Mouse (Mus musculus) heart, embryonic 13.5 days (tissue): ENCODE measurements around the gene Ablim2. TPM values are rescaled to one million over a fixed set of nuclear protein-coding genes. Genes with fewer than 3 reads are reported as not detected.

Source experiments
- ATAC-seq: fragments of 200-750 bp; cut with Nextera tagmentation; 2 replicates; pipeline ENCODE4 v1.8.0; 2017; ENCODE audit warnings: moderate TSS enrichment; ENCODE audit not compliant: insufficient number of reproducible peaks, low FRiP score, low TSS enrichment; ENCODE audit errors: extremely low read depth
- H3K27ac ChIP-seq: fragments of 300-500 bp; sonication (generic); replicated peaks from 2 replicates; pipeline ENCODE4 v1.5.1; 2015; ENCODE audit warnings: moderate library complexity, mild to moderate bottlenecking, inconsistent platforms
- H3K27me3 ChIP-seq: fragments of 300-500 bp; sonication (generic); replicated peaks from 2 replicates; pipeline ENCODE4 v1.6.1; 2015; ENCODE audit warnings: mild to moderate bottlenecking, inconsistent platforms
- H3K36me3 ChIP-seq: fragments of 300-500 bp; sonication (generic); 2 replicates; pipeline ENCODE4 v1.6.1; 2015; ENCODE audit warnings: mild to moderate bottlenecking, inconsistent platforms
- H3K4me1 ChIP-seq: fragments of 300-500 bp; sonication (generic); 2 replicates; pipeline ENCODE4 v1.6.1; 2015; ENCODE audit warnings: inconsistent platforms
- H3K4me2 ChIP-seq: fragments of 300-500 bp; sonication (generic); 2 replicates; pipeline ENCODE4 v1.6.1; 2015; ENCODE audit warnings: inconsistent platforms, mild to moderate bottlenecking, moderate library complexity
- H3K4me3 ChIP-seq: fragments of 300-500 bp; sonication (generic); 2 replicates; pipeline ENCODE4 v1.5.1; 2015; ENCODE audit warnings: moderate library complexity, mild to moderate bottlenecking, inconsistent platforms
- H3K9ac ChIP-seq: fragments of 300-500 bp; sonication (generic); 2 replicates; pipeline ENCODE4 v1.6.1; 2015; ENCODE audit warnings: inconsistent platforms, mild to moderate bottlenecking, moderate library complexity
- H3K9me3 ChIP-seq: fragments of 300-500 bp; sonication (generic); 2 replicates; pipeline ENCODE4 v1.6.1; 2016; ENCODE audit warnings: inconsistent platforms
- WGBS: fragments of 180-500 bp; shearing (Covaris S2); methylation state at CpG from one replicate; pipeline ENCODE4 v1.1.7; 2015; ENCODE audit warnings: mixed read lengths; 5-methylcytosine and 5-hydroxymethylcytosine counted together
- polyA plus RNA-seq: library from polyadenylated mRNA; unstranded; fragments of >200 nt; fragmentation: Nextera tagmentation; extraction: Ambion mirVana; gene quantifications from 2 replicates; pipeline ENCODE4 v1.2.1, GENCODE M21; 2015

The Ablim2 gene
- polyA plus RNA-seq, 1 experiment from 2014 or later, result 5.1 TPM

DNA sequence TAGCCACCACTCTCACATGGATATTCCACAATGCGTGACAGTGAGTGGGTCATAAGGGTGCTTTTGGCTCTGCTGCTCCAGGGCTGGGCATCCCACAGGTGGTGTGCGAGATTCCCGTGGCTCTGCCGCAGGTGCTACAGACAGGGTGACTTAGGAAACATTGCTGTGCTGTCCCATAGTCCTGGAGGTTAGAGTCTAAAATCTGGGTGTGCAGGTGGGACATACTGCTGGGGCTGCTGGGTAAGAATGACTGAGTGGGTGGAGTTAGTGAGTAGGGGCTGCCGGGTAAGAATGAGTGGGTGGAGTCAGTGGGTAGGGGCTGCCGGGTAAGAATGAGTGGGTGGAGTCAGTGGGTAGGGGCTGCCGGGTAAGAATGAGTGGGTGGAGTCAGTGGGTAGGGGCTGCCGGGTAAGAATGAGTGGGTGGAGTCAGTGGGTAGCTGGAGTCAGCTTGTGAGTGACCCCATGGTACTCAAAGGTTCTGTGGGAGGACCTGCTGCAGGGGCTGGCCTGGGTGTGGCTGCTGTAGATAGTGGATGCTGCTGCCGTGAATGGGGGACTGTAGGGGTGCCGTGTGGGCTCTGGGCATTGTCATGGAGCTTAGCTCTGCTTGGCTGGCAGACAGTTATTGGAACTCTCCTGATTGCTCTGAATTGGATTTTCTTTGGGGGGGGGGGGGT lies 32.8 kb downstream of the Ablim2 start:
- no peak overlapping the region for H3K9ac ChIP-seq
- H3K27ac ChIP-seq, result no peak overlapping the region
- H3K4me2 ChIP-seq, result no peak overlapping the region
- no peaks in the 10 kb centered on the region for H3K36me3 ChIP-seq
- H3K4me1 ChIP-seq, result peaks cover 30% of the 10 kb centered on the region
- WGBS, result 41% methylated on average over 10 of the region's 10 CpGs
- no peak for ATAC-seq
- peaks cover 6% of the 10 kb centered on the region; the same call in 1 of the 2 replicates for H3K27me3 ChIP-seq
- no peaks in the 10 kb centered on the region for H3K9me3 ChIP-seq
- H3K4me3 ChIP-seq, result no peak overlapping the region

DNA sequence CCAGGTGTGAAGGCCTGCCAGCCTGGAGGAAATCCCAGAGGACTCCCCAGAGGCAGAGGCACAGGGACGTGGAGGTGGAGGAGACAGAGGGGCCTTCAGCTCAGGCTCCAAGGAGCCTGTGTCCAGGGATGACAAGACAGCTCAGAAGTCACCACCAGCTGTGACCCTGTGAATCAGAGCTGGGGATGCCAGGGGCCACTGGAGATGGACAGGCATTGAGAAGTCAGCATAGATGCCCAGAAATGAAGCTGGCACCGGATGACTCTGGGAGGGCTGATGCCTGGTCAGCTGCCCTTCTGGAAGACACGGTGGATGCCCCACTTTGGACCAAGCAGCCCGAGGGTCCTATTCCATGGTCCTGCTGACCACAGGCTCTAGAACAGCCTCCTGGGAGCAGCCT lies 36.3 kb downstream of the Ablim2 start:
- Histone ChIP-seq H3K27me3 (peaks cover 7% of the 10 kb centered on the region; the same call in 1 of the 2 replicates), H3K9me3 (no peaks in the 10 kb centered on the region), H3K4me1 (peaks cover 36% of the 10 kb centered on the region), H3K4me3 (no peak overlapping the region), H3K36me3 (no peaks in the 10 kb centered on the region), H3K27ac (no peak overlapping the region), H3K4me2 (no peak overlapping the region), H3K9ac (no peak overlapping the region)
- WGBS, result 77% methylated on average over 4 of the region's 4 CpGs
- ATAC-seq, result no peak

DNA sequence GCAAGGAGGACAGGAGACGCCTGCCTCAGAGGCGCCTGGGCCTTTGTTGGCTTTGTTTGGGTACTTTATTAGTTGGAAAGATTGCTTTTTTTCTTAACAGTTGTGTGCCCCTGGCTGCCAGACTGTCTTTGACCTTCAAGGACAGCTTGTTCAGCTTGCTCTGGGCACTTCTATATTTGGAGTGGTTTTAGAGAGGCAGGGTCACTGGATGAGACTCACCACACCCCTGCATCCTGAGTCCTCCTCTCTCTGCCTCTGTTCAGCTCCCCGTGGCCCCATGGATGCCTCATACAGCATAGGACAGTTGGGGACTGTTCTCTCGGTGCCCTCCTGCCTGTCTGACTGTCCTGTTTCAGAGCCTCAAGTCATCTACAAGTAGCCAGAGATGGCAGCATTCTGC lies 37.3 kb downstream of the Ablim2 start:
- Histone ChIP-seq H3K27me3 (peaks cover 13% of the 10 kb centered on the region; the same call in 1 of the 2 replicates), H3K27ac (peak overlapping the region; percentile 81), H3K4me1 (peaks cover 36% of the 10 kb centered on the region), H3K36me3 (no peaks in the 10 kb centered on the region), H3K9me3 (no peaks in the 10 kb centered on the region), H3K4me2 (no peak overlapping the region), H3K4me3 (no peak overlapping the region), H3K9ac (peak overlapping the region; percentile 52)
- no peak for ATAC-seq
- 61% methylated on average over 4 of the region's 4 CpGs for WGBS

DNA sequence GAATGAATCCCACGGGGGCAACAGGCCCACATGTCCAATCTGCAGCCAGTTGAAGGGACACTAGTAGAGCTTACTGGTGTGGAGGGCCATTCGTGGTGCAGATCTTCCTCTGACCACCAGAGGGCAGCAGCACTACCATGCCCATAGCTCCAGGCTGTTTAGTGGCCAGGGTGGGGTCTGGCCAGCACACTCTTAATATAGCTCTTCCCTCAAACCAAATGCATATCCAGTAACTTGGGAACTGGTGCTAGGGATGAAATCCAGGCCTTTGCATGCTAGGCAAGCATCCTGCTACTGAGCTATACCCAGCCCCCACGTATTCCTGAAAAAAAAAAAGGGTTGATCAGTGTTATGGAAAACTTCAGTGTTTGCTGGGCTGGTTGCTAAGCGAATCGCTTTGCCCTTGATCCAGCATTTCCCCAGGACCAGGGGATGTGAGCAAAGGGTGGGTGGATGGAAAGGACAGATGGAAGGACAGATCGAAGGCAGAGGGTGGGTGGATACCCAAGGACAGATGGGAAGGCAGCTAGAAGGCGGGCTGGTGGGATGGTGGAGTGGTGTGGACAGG lies 37.9 kb downstream of the Ablim2 start:
- Histone ChIP-seq H3K27me3 (peaks cover 13% of the 10 kb centered on the region; the same call in 1 of the 2 replicates), H3K4me1 (peaks cover 38% of the 10 kb centered on the region), H3K27ac (peak overlapping the region; percentile 81), H3K4me3 (no peak overlapping the region), H3K9me3 (no peaks in the 10 kb centered on the region), H3K36me3 (no peaks in the 10 kb centered on the region), H3K4me2 (no peak overlapping the region), H3K9ac (no peak overlapping the region)
- 37% methylated on average over 7 of the region's 7 CpGs for WGBS
- no peak for ATAC-seq

DNA sequence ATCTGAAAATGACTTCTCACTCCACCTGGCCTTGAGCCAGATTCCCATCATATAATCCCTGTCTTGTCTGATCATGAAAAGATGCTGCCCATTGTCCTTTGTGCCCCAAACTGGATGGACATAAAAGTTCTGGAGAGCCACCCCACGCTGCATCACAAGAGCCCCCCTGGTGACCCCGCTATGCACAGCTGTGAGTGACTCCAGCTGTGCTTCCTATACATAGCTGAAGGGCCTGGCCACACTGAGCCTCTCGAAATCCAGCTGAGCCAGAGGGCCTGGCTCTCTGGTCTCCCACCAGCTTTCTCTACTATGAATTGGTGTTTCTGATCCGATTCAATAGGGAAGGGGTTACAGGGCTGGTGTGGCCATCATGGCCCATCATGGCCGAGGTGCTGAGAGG lies 38.5 kb downstream of the Ablim2 start:
- Histone ChIP-seq H3K4me2 (no peak overlapping the region), H3K4me1 (peaks cover 44% of the 10 kb centered on the region), H3K9me3 (no peaks in the 10 kb centered on the region), H3K27ac (peak overlapping the region; percentile 62), H3K9ac (no peak overlapping the region), H3K36me3 (no peaks in the 10 kb centered on the region), H3K27me3 (peaks cover 13% of the 10 kb centered on the region; the same call in 1 of the 2 replicates), H3K4me3 (no peak overlapping the region)
- no peak for ATAC-seq
- WGBS, result 76% methylated on average over 5 of the region's 5 CpGs

DNA sequence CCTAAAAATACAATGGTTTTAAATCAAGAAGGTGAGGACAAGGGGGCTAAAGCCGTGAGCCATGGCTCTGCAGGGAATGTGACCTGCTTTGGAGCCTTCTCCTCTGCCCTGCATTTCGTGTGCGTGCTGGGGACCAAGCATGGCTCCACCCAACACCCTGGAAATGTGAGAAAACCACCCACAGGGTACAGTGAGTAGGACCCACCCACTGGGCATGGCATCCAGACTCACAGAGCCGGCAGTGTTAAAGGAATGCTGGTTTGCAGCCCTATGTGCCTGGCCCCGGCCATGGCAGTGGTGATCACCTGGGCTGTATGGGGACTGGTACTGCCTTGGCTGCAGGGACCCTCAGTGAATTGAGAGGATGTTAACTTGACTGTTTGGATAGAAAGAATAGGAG lies 41.4 kb downstream of the Ablim2 start:
- Histone ChIP-seq H3K36me3 (no peaks in the 10 kb centered on the region), H3K27ac (no peak overlapping the region), H3K4me3 (no peak overlapping the region), H3K9ac (peak overlapping the region; percentile 5; the same call in 1 of the 2 replicates), H3K4me2 (no peak overlapping the region), H3K4me1 (peaks cover 44% of the 10 kb centered on the region), H3K27me3 (peaks cover 13% of the 10 kb centered on the region; the same call in 1 of the 2 replicates), H3K9me3 (no peaks in the 10 kb centered on the region)
- ATAC-seq, result no peak
- 33% methylated on average over 5 of the region's 5 CpGs for WGBS

DNA sequence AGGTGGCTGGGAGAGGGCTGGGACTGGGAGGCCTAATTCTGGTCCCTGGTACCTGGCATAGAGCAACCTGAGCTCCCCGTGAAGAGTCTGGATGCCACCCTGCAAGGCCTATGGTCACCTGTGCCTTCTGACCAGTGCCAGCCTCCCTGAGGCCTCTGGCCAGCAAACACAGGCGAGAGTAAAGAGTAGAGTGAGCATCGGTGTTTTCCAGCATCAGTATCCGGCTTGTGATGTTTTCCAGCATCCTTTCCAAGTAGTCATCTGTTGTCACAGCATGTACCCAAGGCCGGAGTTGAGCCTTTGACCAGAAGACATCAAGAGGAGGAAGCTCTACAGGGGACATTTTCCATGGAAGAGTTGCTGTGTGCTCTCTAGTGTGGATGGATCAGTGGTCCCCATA lies 45.7 kb downstream of the Ablim2 start:
- Histone ChIP-seq H3K9me3 (no peaks in the 10 kb centered on the region), H3K36me3 (no peaks in the 10 kb centered on the region), H3K9ac (no peak overlapping the region), H3K4me1 (peaks cover 43% of the 10 kb centered on the region), H3K27me3 (peaks cover 11% of the 10 kb centered on the region; the same call in 1 of the 2 replicates), H3K4me3 (no peak overlapping the region), H3K27ac (0 out of 2 replicates have a peak overlapping the region, but pooled peaks have one; percentile 12), H3K4me2 (no peak overlapping the region)
- WGBS, result 84% methylated on average over 5 of the region's 5 CpGs
- ATAC-seq, result no peak

DNA sequence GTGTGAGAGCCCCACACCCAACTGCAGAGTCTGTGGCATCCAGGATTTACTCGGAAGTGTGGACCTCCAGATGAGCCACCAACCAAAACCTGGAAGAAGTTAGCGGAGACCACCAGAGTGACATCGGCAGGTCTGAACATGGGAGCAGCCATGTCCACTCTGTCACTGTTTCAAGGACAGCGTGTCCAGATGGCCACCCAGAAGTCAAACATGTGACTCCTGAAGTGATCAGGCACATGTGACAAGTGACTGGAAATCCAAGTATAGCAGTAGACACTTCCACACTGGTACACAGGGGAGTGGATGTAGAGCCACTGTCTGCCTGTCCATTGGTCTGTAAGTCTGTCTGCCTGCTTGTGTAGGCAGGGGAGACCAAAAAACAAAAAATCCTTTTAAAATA lies 47.0 kb downstream of the Ablim2 start:
- WGBS, result 84% methylated on average over 4 of the region's 4 CpGs
- no peaks in the 10 kb centered on the region for H3K36me3 ChIP-seq
- H3K4me1 ChIP-seq, result peaks cover 45% of the 10 kb centered on the region
- H3K27ac ChIP-seq, result 0 out of 2 replicates have a peak overlapping the region, but pooled peaks have one; percentile 5
- ATAC-seq, result no peak
- no peaks in the 10 kb centered on the region for H3K9me3 ChIP-seq
- no peak overlapping the region for H3K4me3 ChIP-seq
- H3K4me2 ChIP-seq, result no peak overlapping the region
- H3K9ac ChIP-seq, result no peak overlapping the region
- 0 out of 2 replicates have a peak, but pooled peaks cover 2% of the 10 kb centered on the region for H3K27me3 ChIP-seq

DNA sequence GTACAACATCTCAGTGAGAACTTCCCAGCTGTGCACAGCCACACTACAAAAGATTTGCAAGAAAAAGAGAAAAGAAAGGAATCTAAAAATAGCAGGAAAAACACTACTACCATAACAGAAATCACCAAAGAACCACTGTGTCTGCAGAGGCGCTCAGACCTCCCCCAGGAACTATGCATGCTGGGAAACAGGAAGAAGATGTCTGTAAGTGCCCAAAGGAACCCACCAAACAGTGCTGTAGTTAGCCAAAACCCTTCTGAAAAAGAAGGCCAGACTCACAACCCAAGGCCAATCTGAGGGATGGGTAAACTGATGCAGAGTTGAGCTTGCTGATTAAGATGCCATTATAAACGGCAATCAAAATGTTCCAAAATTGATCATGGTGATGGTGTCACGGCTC lies 47.5 kb downstream of the Ablim2 start:
- no peak overlapping the region for H3K4me3 ChIP-seq
- no peak overlapping the region for H3K4me2 ChIP-seq
- WGBS, result 84% methylated on average over 3 of the region's 3 CpGs
- no peaks in the 10 kb centered on the region for H3K9me3 ChIP-seq
- H3K27ac ChIP-seq, result 0 out of 2 replicates have a peak overlapping the region, but pooled peaks have one; percentile 5
- ATAC-seq, result no peak
- H3K27me3 ChIP-seq, result peaks cover 7% of the 10 kb centered on the region; the same call in 1 of the 2 replicates
- no peaks in the 10 kb centered on the region for H3K36me3 ChIP-seq
- peaks cover 45% of the 10 kb centered on the region for H3K4me1 ChIP-seq
- H3K9ac ChIP-seq, result no peak overlapping the region

DNA sequence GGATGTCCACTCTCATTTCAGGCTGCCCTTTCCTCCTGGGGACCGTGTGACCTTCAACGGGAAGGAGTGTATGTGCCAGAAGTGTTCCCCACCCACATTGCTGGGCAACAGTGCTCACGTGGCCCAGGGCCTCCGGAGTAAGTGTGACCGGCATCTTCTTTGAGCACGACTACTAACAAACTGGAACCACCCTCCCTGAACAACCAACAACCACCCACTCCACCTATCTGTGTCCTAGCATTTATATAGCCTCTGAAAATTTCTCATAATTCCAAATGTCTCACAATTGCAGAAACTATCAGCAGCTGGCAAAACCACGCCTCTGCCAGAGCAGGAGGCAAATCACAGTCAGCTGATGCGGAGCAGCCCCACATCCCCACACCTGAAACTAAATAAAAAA lies 49.3 kb downstream of the Ablim2 start:
- peaks cover 49% of the 10 kb centered on the region for H3K4me1 ChIP-seq
- H3K9me3 ChIP-seq, result no peaks in the 10 kb centered on the region
- ATAC-seq, result no peak
- H3K4me3 ChIP-seq, result no peak overlapping the region
- no peaks in the 10 kb centered on the region for H3K36me3 ChIP-seq
- 56% methylated on average over 8 of the region's 8 CpGs for WGBS
- H3K9ac ChIP-seq, result no peak overlapping the region
- H3K27ac ChIP-seq, result no peak overlapping the region
- H3K27me3 ChIP-seq, result peaks cover 7% of the 10 kb centered on the region; the same call in 1 of the 2 replicates
- no peak overlapping the region for H3K4me2 ChIP-seq

DNA sequence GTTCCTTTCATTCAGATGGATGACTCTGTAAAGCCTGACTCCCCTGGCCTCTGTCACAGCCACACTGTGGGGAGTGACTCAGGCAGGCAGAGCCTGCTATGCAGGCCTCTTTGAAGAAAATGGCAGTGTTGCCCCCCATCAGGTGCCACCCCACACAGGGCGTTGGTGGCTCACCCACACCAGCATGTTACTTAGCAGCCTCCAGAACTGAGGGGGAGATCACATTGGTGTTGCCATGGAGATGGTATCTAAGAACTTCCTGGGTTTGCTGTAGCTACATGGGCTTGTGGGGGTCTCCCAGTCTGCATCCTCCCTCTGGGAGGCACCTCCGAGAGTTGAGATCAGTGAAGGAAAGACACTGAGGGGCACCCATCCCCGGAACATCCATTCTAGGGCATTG lies 52.8 kb downstream of the Ablim2 start:
- Histone ChIP-seq H3K4me1 (peaks cover 32% of the 10 kb centered on the region), H3K9ac (no peak overlapping the region), H3K27me3 (peaks cover 18% of the 10 kb centered on the region), H3K9me3 (no peaks in the 10 kb centered on the region), H3K4me3 (no peak overlapping the region), H3K4me2 (no peak overlapping the region), H3K36me3 (no peaks in the 10 kb centered on the region), H3K27ac (no peak overlapping the region)
- 56% methylated on average over 3 of the region's 3 CpGs for WGBS
- no peak for ATAC-seq
